Mouse (Mus musculus) urinary bladder, postnatal 4 days (tissue): ENCODE data around the gene Dlg2.

Experiments
- DNase-seq, 2 experiments: peaks; one replicate each; pipeline ENCODE4 v3.0.0; 2021 to 2022; ENCODE audit warnings: low spot score in 2 of 2

Dlg2 gene

DNA sequence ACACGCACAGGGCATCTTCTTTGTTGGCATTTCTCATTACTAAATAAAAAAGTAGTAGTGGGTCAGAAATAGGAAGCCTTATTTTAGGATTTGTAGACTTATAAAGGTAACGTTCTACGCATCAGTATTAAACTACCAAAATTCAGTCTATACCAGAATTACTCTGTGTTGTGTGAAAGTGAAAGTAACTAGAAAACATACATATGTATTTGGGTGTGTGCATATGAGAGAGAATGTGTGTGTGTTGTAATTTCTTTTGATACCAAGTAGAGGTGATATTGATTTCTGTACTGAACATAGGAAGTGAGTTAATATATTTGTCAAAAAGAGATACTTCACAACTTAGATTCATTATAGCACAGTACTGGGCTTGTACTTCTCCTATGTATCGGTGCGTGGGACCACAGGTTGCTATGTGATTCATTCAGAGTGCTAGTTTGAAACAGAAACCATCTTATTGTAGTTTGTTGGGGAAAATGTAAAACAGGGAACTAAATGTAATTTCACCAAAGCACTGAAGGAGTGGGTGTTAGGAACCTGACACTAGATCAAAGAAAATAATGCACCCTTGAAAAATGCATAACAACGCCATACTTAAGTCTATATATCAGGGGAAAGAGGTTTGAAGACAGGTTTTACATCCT lies 1688.5 kb downstream of the Dlg2 start:
- DNase-seq: no peak

GRCm38 (mm10) chr7:92180029-92180428 lies 1703.6 kb downstream of the Dlg2 start:
- DNase-seq: no peak

DNA sequence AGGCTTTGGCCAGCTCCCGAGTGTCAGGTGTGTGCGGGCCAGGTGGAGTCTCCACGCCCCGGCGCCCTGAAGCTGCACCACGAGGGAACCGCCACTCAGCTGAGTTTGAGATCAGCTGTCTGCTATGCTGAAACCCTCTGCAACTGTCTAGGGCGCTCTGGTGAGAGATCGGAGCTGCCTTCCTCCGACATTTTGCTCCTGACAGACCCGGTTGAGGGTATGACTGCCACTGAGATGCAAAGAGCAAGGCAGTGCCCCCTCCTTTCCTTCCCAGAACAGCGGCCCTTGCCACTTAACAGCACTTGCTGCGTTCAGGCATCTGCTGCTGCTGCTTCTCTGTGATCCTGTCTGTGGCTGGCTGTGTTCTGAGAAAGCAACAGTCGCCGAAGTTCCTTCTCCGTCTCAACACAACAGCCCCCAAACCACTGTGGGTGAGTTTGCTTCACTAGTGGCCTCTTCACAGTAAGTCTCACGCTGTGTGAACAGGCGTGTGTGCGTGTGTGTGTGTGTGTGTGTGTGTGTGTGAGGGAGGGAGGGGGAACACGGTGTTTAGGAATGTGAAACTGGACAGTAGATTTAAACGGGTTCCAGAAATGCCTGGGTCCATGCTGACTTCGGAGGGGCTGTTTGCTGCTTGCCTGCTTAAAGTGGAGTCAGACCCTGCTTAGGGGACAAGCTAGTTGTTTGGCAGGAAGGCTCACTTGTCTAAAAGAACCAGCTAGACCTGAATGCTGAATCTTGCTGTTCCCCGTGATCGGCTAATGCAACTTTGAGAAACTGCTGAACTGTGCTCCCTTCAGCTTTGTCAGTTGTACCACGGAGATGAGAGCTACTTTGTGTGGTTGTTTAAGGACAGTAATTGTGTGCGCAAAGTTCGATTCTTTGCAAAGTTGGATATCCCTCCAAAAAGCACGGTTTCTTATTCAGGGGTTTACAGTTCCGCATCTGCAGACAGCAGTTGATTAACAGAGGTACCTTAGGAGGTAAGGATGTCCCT lies 1704.4 kb downstream of the Dlg2 start:
- DNase-seq: no peak

DNA sequence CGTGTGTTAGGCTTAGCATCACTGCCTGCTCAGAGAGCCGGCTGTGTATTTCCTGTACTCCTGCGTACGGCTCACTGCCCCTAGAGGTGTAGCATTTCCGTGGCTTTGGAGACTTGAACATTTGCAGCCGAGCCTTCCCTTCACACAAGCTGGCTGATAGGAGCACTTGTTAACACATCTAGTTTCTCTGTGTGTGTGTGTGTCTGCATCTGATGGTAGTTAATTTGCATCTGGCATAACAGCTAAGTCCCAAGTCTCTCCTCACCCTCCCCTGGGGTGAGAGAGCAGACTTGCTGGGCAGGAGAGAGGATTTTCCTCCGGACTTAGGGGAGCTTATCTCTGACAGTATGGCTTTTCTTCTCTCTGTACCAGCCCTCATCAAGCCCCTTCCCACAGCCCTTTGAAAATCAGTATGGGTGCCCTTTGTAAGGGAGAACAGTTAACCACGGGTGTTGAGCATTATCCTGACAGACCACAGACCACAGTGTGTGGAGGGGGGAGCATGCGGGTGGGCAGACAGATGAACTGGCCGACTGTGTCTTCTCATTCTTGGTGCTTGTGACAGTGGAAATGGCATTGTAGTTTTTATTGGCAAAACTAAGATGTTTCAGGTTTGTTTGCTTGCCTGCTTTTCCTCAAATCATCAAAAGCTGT lies 1705.6 kb downstream of the Dlg2 start:
- no peak for DNase-seq

DNA sequence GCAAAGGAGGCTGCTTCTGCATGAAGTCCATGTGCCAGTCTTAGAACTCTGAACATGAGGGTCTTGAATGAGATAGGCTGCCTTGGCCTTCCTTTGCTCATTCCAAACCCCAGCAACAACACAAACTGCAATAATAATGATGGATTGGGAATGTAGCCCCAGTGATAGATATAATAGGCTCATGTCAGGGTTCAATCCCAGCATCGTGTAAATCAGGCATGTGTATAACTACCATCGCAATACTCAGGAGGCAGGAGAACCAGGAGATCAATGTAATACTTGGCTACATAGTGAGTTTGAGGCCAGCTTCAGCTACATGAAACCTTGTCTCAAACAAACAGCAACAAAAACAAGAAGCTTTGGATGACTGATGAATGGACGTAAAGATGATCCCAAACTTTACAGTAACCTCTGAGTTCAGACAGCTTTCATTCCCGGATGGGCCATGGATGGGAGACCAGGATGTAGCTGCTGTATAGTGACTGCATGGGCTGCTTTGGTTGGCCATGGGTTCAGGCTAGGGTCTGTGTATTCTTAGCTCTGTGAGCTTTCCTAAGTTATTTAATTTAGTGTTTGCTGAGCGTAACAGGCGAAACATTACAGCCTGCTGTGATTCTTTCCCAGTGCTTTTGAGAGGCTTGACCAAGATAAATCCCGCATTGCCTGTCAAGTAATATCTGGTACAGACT lies 1708.0 kb downstream of the Dlg2 start:
- no peak for DNase-seq

- DNase-seq: no peak
Observed at GRCm38 (mm10) chr7:92186341-92186740, 1709.9 kb downstream of the Dlg2 start.

DNA sequence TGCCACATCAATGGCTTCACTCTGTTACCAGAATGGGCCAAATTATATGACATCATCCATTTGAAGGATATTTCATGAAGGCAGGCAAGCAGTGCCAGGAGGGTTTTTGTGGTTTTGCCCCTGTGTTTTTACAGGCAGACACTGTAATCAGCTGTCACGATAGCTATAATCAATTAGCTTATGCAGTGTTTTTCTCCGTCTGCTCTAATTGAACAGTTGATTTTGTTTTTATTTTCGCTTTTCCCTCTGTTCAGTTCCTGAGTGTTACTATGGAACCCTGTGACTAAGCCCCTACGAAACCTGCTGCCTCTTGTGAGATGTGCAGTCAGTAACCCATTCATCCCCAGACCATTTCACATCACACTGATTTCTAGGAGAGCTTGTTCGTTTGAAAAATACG lies 1712.7 kb downstream of the Dlg2 start:
- DNase-seq: no peak

- DNase-seq: no peak
Observed at GRCm38 (mm10) chr7:92196004-92196403, 1719.5 kb downstream of the Dlg2 start.

DNA sequence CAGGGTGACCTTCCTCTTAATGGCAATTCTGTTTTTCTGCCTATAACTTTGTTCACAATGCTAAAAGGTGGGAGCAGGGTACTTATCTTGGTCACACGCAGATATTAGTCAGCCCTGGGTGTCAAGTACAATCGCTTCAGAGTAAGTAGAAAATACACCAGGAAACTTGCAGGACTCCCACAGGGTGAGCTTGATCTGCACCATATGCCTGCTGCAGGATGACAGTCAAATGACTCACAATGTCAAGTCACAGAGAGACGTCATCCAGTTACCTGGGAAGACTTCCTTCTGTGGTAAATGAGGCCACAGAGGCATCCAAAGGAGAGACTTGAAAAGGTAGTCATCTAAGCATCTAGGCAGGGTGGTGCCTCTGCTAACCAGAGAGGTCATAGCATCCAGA lies 1721.1 kb downstream of the Dlg2 start:
- no peak for DNase-seq

GRCm38 (mm10) chr7:92199131-92199530 lies 1722.7 kb downstream of the Dlg2 start:
- DNase-seq: no peak

DNA sequence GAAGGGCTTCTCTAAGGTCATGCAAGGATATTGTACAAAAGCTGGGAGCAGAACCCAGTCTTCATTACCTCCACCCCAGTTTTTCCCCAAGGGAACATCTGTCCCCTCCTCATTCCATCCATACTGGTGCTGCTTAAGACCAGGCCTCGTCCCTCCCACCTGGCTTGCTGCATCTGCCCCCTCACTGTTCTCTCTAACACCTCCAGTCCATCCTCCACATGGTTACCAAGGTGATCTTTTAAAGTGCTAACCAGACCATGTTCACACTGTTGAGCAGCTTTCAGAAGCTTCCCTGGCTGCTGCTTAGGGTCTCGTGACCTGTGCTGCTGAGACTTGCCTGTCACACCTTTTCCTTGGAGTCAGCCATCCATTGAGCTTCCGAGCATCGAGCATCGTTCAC lies 1734.2 kb downstream of the Dlg2 start:
- no peak for DNase-seq

DNA sequence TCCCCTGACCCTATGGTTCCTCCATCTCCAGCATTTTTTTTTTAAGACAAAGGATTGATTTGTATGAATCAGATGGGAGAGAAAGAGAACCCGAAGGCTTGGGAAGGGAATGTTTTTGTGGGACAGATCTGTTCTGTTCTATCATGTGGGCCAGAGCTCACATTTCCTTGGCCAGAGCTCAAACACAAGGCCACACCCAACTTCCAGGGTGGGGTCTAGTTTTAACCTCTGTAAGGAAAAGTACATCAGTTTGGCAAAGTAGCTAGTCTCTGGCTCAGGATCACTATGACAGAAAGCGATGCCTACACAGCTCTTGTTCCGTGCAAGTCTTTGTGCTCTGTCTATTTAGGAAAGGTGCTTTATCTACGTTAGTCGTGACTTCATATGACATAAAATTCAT lies 1737.3 kb downstream of the Dlg2 start:
- no peak for DNase-seq

GRCm38 (mm10) chr7:92218171-92218570 lies 1741.7 kb downstream of the Dlg2 start:
- no peak for DNase-seq

- no peak for DNase-seq
Observed at GRCm38 (mm10) chr7:92220619-92221018, 1744.1 kb downstream of the Dlg2 start.

DNA sequence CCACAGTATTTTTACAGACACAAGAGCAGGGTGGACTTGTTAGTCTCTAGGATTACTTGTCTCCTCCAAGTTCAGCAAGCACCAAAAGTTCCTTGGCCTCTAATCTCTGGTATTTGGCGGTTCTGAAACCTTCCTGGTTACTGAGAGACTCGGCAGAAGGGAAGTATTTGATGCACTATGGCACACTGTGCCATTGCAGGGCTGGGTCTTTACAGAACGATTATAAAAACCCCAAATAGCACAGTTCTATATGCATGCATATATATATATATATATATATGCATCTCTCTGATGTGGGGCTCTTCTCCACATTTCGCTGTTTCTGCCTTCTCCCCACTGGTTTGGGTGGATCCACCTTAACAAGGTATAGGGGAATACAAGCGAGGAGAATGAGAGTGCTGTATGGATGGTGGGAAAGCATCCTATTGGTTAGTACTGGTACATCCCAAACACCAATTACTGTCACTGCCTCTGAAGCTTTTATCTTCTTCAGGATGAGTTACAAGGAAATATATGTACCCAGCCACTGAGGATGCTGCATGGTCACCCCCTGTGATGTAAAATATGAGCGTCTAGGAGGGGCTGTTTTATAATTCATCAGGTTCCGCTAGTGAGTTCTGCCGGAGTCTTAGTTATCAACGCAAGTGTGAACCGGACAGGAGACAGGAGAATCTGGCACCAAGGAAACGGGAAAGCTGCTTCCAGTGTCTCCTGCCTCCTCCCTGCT lies 1758.2 kb downstream of the Dlg2 start:
- DNase-seq: no peak

- no peak for DNase-seq
Observed at GRCm38 (mm10) chr7:92235541-92236031, 1759.1 kb downstream of the Dlg2 start.

DNA sequence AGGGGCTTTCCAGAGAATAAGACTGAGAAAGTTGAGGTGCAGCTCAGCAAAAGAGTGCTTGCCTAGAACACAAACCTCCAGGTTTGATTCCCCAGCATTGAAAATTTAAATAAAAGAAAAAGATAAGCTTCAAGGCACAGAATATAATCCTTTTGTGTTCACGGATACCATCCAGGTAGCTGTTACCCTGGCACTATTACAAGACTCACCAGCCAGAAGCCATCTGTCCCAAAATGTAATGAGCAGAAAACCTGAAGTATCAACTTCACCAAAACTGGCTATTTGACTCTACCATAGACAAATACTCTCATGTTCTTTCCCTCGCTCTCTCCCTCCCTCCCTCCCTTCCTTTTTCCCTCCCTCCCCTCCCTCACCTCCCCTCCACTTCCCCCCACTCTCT lies 1764.4 kb downstream of the Dlg2 start:
- no peak for DNase-seq

GRCm38 (mm10) chr7:92247594-92247993 lies 1771.1 kb downstream of the Dlg2 start:
- DNase-seq: no peak

DNA sequence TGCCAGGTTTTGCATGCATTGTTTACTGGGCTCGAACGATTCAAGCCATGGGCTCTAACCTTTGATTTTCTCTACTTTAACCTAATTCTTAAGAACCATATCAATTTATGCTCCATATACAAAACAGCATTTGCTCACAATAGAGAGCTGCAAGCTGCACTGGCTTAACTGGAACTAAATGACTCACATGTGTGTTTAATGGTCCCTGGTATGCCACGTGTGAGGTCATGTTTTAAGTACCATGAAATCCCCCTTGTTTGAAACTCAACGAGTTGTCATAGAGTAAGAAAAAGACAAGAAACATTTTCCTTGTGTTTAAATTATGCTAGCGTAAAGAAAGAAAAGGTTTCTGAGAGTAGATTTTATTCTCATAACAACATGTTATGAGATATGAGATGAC lies 1772.1 kb downstream of the Dlg2 start:
- no peak for DNase-seq

- no peak for DNase-seq
Observed at GRCm38 (mm10) chr7:92258148-92258547, 1781.7 kb downstream of the Dlg2 start.

- no peak for DNase-seq
Observed at GRCm38 (mm10) chr7:92258701-92259100, 1782.2 kb downstream of the Dlg2 start.
